Mouse (Mus musculus): Measurements from ENCODE around the gene Ckm. TPM values are rescaled to one million over a fixed set of nuclear protein-coding genes. Genes with fewer than 3 reads are reported as not detected.

The Ckm gene
- polyA plus RNA-seq, 1 experiment from 2014 or later = 60.6 TPM

- Histone ChIP-seq H3K4me1 (replicated peaks) (peaks cover 39% of the 10 kb centered on the region), H3K4me3 (no peak overlapping the region), H3K9ac (no peak overlapping the region), H3K27me3 (replicated peaks) (peaks cover 56% of the 10 kb centered on the region), H3K9me3 (replicated peaks) (no peaks in the 10 kb centered on the region; the same call in 1 of the 2 replicates), H3K27ac (ENCODE audit: poor library complexity, severe bottlenecking) (no peak overlapping the region), H3K36me3 (no peaks in the 10 kb centered on the region), H3K4me2 (no peak overlapping the region)
- WGBS = 30% methylated on average over 6 of the region's 6 CpGs
- no peak for ATAC-seq (ENCODE audit: insufficient number of reproducible peaks, low FRiP score)
Observed at GRCm38 (mm10) chr7:19467638-19468037, 63.1 kb downstream of the Ckm start.

GRCm38 (mm10) chr7:19468279-19468678 is 63.7 kb downstream of the Ckm start:
- H3K27me3 ChIP-seq (replicated peaks) = peaks cover 62% of the 10 kb centered on the region
- ATAC-seq (ENCODE audit: insufficient number of reproducible peaks, low FRiP score) = no peak
- 69% methylated on average over 12 of the region's 12 CpGs for WGBS
- H3K9me3 ChIP-seq (replicated peaks) = no peaks in the 10 kb centered on the region; the same call in 1 of the 2 replicates
- H3K27ac ChIP-seq (ENCODE audit: poor library complexity, severe bottlenecking) = no peak overlapping the region
- H3K9ac ChIP-seq = no peak overlapping the region
- no peaks in the 10 kb centered on the region for H3K36me3 ChIP-seq
- H3K4me3 ChIP-seq = no peak overlapping the region
- H3K4me1 ChIP-seq (replicated peaks) = peaks cover 39% of the 10 kb centered on the region
- no peak overlapping the region for H3K4me2 ChIP-seq

GRCm38 (mm10) chr7:19469404-19469803 is 64.8 kb downstream of the Ckm start:
- no peak overlapping the region for H3K4me3 ChIP-seq
- no peak overlapping the region for H3K9ac ChIP-seq
- peaks cover 40% of the 10 kb centered on the region for H3K4me1 ChIP-seq (replicated peaks)
- H3K27ac ChIP-seq (ENCODE audit: poor library complexity, severe bottlenecking) = no peak overlapping the region
- no peak overlapping the region for H3K4me2 ChIP-seq
- no peak for ATAC-seq (ENCODE audit: insufficient number of reproducible peaks, low FRiP score)
- H3K27me3 ChIP-seq (replicated peaks) = peaks cover 73% of the 10 kb centered on the region
- 29% methylated on average over 23 of the region's 23 CpGs for WGBS
- no peaks in the 10 kb centered on the region for H3K36me3 ChIP-seq
- H3K9me3 ChIP-seq (replicated peaks) = no peaks in the 10 kb centered on the region; the same call in 1 of the 2 replicates

- no peak overlapping the region for H3K9ac ChIP-seq
- 18% methylated on average over 14 of the region's 14 CpGs for WGBS
- ATAC-seq (ENCODE audit: insufficient number of reproducible peaks, low FRiP score) = no peak
- H3K9me3 ChIP-seq (replicated peaks) = no peaks in the 10 kb centered on the region; the same call in 1 of the 2 replicates
- H3K36me3 ChIP-seq = no peaks in the 10 kb centered on the region
- H3K4me3 ChIP-seq = no peak overlapping the region
- no peak overlapping the region for H3K4me2 ChIP-seq
- peaks cover 77% of the 10 kb centered on the region for H3K27me3 ChIP-seq (replicated peaks)
- peaks cover 32% of the 10 kb centered on the region for H3K4me1 ChIP-seq (replicated peaks)
- H3K27ac ChIP-seq (ENCODE audit: poor library complexity, severe bottlenecking) = no peak overlapping the region
Observed at GRCm38 (mm10) chr7:19470308-19470707, 65.7 kb downstream of the Ckm start.

- Histone ChIP-seq H3K4me1 (replicated peaks) (peaks cover 18% of the 10 kb centered on the region), H3K9ac (no peak overlapping the region), H3K4me3 (no peak overlapping the region), H3K27me3 (replicated peaks) (peaks cover 76% of the 10 kb centered on the region), H3K4me2 (no peak overlapping the region), H3K36me3 (no peaks in the 10 kb centered on the region), H3K9me3 (replicated peaks) (no peaks in the 10 kb centered on the region; the same call in 1 of the 2 replicates), H3K27ac (ENCODE audit: poor library complexity, severe bottlenecking) (no peak overlapping the region)
- WGBS = 24% methylated on average over 4 of the region's 4 CpGs
- 0 out of 2 replicates have a peak, but pooled peaks have one; percentile 7 for ATAC-seq (ENCODE audit: insufficient number of reproducible peaks, low FRiP score)
Observed at GRCm38 (mm10) chr7:19472403-19472802, 67.8 kb downstream of the Ckm start.

MicroRNAs within 50 kb of the gene (microRNA counts, 519-probe panel; counts per million panel counts)
- not detected for microRNA mmu-miR-343

Small RNAs within 50 kb of the gene (microRNA-seq; reads per million reads assigned to microRNA genes)
- gene Mir343 = not detected

Other genes with a start within 250 kb of the Ckm start
- gene Gipr, start 238.6 kb upstream of the Ckm start, polyA plus RNA-seq (2016; fragmentation: Nextera tagmentation; extraction: Ambion mirVana) = 8.0 and 9.7 TPM in 2 replicates
- gene Eml2, start 228.4 kb upstream of the Ckm start, polyA plus RNA-seq (2016; fragmentation: Nextera tagmentation; extraction: Ambion mirVana) = 17.7 and 18.2 TPM in 2 replicates
- 0.97 and 1.1 TPM in 2 replicates for gene Gpr4, start 192.2 kb upstream of the Ckm start, polyA plus RNA-seq (2016; fragmentation: Nextera tagmentation; extraction: Ambion mirVana)
- 37.0 and 38.4 TPM in 2 replicates for gene Opa3, start 176.4 kb upstream of the Ckm start, polyA plus RNA-seq (2016; fragmentation: Nextera tagmentation; extraction: Ambion mirVana)
- 93.7 and 99.0 TPM in 2 replicates for gene Vasp, start 133.0 kb upstream of the Ckm start, polyA plus RNA-seq (2016; fragmentation: Nextera tagmentation; extraction: Ambion mirVana)
- gene Ppm1n, start 124.7 kb upstream of the Ckm start, polyA plus RNA-seq (2016; fragmentation: Nextera tagmentation; extraction: Ambion mirVana) = not detected in 2 replicates
- 23.6 and 26.7 TPM in 2 replicates for gene Rtn2, start 122.2 kb upstream of the Ckm start, polyA plus RNA-seq (2016; fragmentation: Nextera tagmentation; extraction: Ambion mirVana)
- 0.37 and 0.55 TPM in 2 replicates for gene Fosb, start 94.7 kb upstream of the Ckm start, polyA plus RNA-seq (2016; fragmentation: Nextera tagmentation; extraction: Ambion mirVana)
- gene Ercc1, start 60.0 kb upstream of the Ckm start, polyA plus RNA-seq (2016; fragmentation: Nextera tagmentation; extraction: Ambion mirVana) = 59.2 and 66.0 TPM in 2 replicates
- gene Cd3eap, start 45.3 kb upstream of the Ckm start, polyA plus RNA-seq (2016; fragmentation: Nextera tagmentation; extraction: Ambion mirVana) = 17.6 and 18.4 TPM in 2 replicates
- 17.5 and 19.4 TPM in 2 replicates for gene Ppp1r13l, start 45.0 kb upstream of the Ckm start, polyA plus RNA-seq (2016; fragmentation: Nextera tagmentation; extraction: Ambion mirVana)
- gene Ercc2, start 22.8 kb upstream of the Ckm start, polyA plus RNA-seq (2016; fragmentation: Nextera tagmentation; extraction: Ambion mirVana) = 15.9 and 17.5 TPM in 2 replicates
- gene Klc3, start 672 bp upstream of the Ckm start, polyA plus RNA-seq (2016; fragmentation: Nextera tagmentation; extraction: Ambion mirVana) = 4.2 and 4.6 TPM in 2 replicates
- 11.4 and 11.7 TPM in 2 replicates for gene Mark4, start 54.0 kb downstream of the Ckm start, polyA plus RNA-seq (2016; fragmentation: Nextera tagmentation; extraction: Ambion mirVana)
- gene Exoc3l2, start 58.6 kb downstream of the Ckm start, polyA plus RNA-seq (2016; fragmentation: Nextera tagmentation; extraction: Ambion mirVana) = 2.9 and 3.1 TPM in 2 replicates
- 2.4 TPM in 2 replicates for gene Bloc1s3, start 103.6 kb downstream of the Ckm start, polyA plus RNA-seq (2016; fragmentation: Nextera tagmentation; extraction: Ambion mirVana)
- 66.4 and 74.0 TPM in 2 replicates for gene Trappc6a, start 103.6 kb downstream of the Ckm start, polyA plus RNA-seq (2016; fragmentation: Nextera tagmentation; extraction: Ambion mirVana)
- 0.08 TPM in 1 of 2 replicates, not detected in the other for gene Nkpd1, start 113.1 kb downstream of the Ckm start, polyA plus RNA-seq (2016; fragmentation: Nextera tagmentation; extraction: Ambion mirVana)
- gene Ppp1r37, start 158.3 kb downstream of the Ckm start, polyA plus RNA-seq (2016; fragmentation: Nextera tagmentation; extraction: Ambion mirVana) = 26.2 and 26.5 TPM in 2 replicates
- 0.32 and 0.36 TPM in 2 replicates for gene Zfp296, start 172.5 kb downstream of the Ckm start, polyA plus RNA-seq (2016; fragmentation: Nextera tagmentation; extraction: Ambion mirVana)
- gene Gemin7, start 172.8 kb downstream of the Ckm start, polyA plus RNA-seq (2016; fragmentation: Nextera tagmentation; extraction: Ambion mirVana) = 118 and 121 TPM in 2 replicates
- gene Clasrp, start 199.7 kb downstream of the Ckm start, polyA plus RNA-seq (2016; fragmentation: Nextera tagmentation; extraction: Ambion mirVana) = 37.1 and 40.6 TPM in 2 replicates
- 4.6 and 4.7 TPM in 2 replicates for gene Relb, start 224.7 kb downstream of the Ckm start, polyA plus RNA-seq (2016; fragmentation: Nextera tagmentation; extraction: Ambion mirVana)